Mouse (Mus musculus) T-cell, adult 2 months (primary cell): Measurements from ENCODE around the gene Rhobtb1.

Experiments used
- DNase-seq: peaks from one replicate; pipeline ENCODE4 v3.0.0; 2022; ENCODE audit warnings: low spot score

Rhobtb1 gene

DNA sequence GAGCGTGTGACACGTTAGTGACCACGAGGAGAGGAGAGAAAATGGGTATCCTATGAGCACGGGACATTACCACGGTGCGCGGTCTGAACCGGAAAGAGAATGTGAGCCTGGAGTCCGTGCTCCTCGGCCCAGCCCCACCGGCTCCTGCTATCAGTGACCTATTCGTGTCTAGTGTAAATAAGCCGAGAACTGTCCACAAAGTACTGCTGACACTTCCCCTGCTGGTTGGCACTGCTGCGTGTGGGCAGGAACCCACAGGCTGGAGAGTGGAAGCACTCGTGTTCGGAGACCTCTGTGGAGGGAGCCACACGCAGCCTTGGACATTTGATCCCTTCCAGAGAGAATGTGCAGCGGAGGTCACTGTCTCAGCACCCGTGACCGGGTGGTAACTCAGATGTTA, at the start of gene Rhobtb1:
Gene Rhobtb1, plus strand, starts transcription at position 390 of the 400 bp plus-strand sequence.
- DNase-seq = no peak

DNA sequence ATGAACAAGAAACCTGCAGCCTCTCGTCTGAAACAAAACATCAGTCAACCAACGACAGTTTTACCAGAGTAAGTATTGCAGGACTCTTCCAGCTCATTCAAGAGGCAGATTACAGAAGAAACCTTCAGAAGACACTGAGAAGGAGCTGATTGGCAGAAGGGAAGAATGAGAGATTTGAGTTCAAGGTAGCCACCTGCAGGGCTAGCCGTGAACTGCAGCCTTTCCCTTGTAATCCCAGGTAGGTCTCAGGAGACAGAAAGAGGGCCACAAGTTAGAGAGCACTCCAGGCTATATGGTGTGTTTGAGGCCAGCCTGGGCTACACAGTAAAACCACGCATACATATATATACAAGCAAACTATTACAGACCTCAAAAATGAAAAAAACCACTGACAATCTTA, 49.2 kb upstream of the Rhobtb1 start:
- no peak for DNase-seq

DNA sequence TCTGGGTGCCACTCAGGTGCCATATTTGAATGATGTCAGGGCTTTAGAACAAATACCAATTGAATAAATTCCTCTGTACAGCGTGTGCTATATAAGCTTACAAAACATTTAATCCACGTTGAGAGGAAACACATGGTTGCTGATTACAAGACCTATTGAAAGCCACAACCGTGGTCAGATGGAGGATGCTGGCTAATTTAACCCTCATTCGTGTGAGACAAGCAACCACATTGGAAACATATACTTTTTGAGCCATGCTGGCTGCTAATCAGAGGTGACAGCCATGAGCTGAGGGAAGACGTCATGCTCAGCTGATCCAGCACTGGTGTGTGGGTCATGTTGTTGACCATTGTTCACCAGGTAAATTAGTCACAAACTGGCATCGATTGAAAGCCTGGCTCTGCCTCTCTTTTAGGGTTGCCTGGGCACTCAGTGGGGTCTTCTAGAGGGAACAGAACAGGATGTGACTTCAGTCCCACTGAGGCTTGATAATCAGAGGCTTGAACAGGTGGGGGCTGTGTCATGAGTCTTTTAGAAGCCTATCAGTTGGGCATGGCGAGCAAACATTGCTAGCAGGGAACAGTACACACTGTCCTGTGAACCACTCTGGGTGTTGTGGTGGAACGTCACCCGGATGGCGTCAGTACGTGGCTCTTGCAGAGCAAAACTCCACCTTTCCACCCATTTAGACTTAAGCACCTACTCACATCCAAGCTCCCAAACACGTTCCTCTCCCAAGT, 46.9 kb upstream of the Rhobtb1 start:
- no peak for DNase-seq

DNA sequence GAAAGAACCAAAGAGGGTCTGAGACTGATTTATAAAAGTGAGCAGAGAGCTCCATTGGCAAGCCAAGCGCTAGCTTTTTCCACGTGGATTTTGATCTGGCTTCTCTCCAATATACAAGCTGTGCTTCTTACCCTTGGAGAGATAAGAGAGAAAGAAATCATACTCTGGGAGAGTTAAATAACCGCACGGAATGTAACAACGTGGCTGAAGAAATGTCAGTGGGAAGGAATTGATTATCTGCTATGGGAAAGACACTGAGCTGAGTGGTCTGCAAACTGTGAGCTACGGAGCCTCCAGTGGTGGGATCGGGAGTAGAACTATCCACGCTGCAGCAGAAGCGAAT, 46.4 kb upstream of the Rhobtb1 start:
- DNase-seq = no peak

DNA sequence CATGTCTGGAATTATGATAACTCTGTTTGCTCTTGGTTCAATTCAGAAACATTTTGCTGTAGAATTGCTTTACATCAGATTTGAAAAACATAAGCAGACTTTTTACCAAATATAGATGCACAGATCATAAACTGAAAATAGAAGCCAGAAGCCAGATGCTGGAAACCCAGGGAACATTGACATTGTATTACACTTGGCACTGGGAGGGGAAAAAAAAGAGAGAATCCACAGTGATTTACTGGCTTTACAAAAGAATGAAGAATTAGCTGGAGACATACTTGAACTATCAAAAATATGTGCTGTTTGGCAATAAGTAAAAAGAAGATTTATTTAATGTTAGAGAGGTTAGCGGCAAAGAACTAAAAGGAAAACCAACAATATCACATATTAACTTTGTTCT, 44.4 kb upstream of the Rhobtb1 start:
- no peak for DNase-seq

DNA sequence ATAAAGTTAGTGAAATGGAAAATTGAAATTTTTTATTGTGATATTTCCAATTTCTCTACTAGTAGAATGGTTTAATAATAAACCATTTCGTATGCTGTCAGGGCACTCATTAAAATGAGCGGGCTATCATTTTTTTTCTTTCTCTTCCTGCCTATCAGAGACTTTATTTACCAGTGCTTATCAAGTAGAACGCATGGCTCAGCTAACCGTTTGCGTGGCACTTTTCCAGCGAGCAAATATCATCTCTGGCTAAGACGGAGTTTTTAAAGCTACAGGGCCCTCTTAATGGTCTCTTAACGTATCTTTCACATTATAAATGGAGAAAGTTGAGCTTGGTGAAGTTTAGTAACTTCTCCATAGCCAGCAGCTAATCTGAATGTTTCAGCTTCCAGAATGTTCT, 44.0 kb upstream of the Rhobtb1 start:
- no peak for DNase-seq

DNA sequence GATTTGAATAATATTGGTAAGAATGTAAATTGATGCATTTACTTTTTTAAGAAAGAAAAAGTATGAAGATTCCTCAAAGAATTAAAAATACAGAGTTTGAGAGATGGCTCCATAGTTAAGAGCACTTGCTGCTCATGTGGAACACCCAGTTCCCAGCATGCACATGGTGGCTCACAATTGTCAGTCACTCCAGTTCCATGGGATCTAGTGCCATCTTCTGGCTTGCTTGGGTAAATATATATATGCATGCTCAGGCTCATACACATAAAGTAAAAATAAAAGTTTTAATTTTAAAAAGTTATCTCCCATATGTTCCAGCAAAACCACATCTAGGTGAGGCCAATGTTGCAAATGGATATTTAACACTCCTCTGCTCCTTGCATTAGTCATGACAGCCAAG, 36.9 kb upstream of the Rhobtb1 start:
- no peak for DNase-seq

DNA sequence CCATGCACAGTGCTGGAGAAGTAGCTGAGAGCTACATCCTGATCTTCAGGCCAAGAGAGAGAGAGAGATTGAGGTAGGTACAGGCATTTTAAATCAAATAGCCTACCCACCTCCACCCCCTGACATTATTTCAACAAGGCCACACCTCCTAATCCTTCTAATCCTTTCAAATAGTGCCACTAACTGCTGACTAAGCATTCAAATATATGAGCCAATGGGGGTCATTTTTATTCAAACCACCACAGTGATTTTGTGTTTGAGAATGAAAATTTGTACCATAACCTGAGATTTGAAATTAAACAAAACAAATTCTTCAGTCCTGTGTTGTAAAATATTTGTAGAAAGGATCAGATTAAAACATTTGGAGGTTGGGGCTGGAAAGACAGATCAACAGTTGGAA, 33.2 kb upstream of the Rhobtb1 start:
- no peak for DNase-seq

DNA sequence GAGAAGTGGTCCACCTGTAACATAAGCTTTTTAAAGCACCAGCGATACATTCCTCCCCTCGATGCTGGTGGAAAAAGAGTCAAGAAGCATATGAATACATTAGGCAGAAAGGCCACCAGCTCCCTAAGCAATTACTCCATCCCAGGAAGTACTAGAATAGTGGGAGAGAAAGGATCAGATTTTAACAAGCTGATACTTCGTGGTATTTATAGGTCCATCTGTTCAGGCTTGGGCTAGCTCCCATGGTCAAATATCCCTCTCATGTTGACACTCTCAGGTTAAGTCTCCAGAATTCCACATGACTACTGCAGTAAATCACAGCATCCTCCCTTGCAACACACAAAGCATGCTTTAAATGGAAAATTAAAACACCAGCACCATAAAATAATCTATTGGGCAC, 32.3 kb upstream of the Rhobtb1 start:
- DNase-seq = no peak

DNA sequence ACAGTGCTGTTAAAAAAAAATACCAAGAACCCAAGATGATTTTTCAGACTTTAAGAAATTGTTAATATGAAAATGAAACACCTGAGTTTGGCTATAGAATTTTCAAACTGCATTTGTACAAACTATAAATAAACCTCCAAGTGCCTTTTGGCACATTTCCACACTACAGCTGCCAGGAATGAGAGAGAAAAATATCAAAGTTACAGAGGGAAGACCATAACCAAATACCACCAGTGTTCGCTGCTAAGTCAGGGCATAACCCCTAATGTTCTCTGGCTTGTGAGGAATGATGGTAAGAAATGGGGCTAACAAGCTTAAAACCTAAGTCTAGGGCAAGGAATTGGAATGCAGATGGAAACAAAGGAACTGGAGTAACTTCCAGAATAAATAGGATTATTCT, 31.8 kb upstream of the Rhobtb1 start:
- DNase-seq = no peak

DNA sequence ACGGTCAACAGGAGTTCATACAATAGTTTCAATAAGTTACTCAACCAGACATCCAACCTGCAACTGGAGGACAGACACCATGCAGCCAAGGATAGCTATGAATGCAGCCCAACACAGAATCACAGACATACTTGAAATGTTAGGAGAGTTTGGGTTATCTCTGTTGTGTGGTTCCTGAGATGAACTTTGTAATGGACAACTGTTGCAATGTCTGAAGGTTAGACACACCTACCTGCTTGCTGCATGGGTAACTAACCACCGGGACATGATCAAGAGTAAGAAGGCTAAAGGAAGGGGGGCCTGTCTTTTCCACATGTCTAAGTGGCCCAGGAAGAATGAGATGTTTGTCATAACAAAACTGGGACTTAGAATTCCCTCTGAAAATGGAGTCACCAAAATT, 24.7 kb upstream of the Rhobtb1 start:
- DNase-seq = no peak

DNA sequence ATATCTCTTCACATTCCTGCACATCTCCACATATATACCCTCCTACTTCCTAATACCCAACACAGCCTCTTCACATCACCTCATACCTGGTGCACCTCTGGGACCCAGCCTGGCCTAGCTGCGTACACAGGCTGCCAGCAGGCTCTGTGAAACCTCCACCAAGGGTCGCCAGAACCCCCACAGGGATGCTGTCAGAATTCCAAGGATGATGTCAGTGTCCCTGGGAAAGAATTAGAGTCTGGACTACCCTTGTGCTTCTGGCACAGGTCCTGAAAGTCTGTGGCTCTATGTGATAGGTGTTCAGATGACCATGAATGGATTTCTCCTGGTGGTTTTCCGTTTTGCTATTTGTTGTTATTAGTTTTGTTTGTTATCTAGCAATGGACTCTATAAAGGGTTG, 22.7 kb upstream of the Rhobtb1 start:
- DNase-seq = no peak

DNA sequence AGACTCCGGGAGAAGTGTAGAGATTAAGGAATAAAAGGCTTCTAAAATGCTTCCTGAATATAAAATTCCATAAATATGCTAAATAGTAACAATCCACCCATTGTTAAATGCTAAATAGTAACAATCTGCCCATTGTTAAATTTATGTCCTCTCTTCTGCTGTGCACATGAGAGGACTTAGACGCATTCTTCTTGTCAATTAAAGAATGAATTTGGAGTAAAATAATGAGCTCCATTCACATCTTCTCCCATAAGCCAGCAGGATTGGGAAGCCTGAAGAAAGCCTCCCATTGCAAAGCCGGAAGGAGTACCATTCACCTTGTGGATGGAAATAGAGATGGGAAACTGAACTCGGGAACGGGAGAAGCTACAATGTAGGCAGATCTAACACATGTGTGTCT, 20.6 kb upstream of the Rhobtb1 start:
- no peak for DNase-seq

DNA sequence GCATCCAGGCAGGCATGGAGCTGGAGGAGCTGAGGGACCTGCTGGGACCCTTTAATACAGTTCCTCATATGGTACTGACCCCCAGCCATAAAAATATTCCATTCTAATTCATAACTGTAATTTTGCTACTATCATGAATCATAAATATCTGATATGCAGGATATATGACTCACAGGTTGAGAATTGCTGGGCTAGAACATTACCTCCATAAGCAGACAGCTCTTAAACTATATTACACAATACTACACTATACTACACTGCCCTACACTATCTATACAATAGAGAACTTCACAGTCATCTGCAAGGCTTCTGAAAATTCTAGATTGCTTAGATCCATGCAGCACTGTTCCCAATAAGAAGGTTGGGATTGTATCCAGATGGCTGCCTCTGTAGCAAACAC, 16.9 kb upstream of the Rhobtb1 start:
- no peak for DNase-seq

DNA sequence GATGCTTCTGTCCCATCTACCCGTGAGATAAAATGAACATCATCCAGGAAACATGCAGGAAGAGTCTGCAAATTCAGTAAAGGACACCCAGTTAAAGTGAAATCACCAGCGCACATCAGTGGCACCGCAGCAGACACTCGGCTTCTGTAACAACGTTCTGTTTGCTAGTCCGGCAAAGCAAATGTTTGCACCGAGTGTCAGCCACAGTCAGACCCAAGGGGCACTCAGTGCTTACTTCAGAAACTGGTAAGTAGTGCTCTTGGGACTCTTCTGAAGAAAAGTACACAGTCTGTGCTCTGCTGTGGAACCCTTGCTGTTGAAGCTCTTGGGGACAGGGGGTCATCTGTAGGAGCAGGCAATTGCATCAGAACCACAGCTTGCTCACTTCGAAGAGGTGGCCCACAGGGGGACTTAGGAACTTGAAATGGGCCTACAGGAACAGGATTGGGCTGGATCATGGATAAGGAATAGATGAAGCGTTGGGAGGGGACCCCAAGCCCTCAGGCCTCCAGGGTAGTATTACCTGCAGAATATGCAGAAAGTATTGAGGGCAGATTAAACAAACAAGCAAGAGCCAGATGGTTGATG, 14.9 kb upstream of the Rhobtb1 start:
- no peak for DNase-seq

DNA sequence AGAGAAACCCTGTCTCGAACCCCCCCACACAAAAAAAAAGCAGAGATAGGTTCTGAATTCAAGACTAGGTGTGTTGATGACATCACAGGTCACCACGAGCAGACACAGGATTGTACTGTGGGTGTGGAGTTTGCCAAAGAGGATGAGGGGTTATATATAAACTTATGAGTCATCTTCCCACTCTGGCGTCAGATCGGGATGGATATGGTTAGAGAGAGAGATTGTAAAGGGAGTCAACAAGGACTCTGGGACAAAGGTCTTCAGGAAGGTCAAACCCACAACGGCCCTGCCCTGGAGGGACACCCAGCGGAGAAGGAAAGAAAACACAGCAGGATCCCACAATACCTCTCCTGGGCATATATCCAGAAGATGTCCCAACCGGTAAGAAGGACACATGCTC, 2.0 kb upstream of the Rhobtb1 start:
- DNase-seq = no peak

DNA sequence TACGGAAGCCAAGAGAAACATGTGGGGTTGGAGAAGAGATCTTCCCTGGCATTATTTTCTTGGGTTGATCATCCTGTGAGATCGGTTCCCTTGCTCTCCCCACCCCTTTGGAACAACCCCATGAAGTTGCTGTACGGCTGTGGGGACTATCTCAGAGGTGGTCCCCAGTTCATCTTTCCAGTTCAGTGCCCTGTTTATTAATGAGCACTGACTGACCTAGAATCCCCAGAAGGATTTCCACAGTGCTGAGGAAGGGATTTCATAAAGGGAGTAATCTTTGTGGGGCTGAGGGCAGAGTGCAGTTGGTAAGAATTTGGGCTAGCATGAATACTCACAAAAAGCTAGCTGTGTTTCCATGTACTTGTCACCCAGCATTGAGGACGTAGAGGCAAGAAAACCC, 1.7 kb downstream of the Rhobtb1 start:
- DNase-seq = no peak

DNA sequence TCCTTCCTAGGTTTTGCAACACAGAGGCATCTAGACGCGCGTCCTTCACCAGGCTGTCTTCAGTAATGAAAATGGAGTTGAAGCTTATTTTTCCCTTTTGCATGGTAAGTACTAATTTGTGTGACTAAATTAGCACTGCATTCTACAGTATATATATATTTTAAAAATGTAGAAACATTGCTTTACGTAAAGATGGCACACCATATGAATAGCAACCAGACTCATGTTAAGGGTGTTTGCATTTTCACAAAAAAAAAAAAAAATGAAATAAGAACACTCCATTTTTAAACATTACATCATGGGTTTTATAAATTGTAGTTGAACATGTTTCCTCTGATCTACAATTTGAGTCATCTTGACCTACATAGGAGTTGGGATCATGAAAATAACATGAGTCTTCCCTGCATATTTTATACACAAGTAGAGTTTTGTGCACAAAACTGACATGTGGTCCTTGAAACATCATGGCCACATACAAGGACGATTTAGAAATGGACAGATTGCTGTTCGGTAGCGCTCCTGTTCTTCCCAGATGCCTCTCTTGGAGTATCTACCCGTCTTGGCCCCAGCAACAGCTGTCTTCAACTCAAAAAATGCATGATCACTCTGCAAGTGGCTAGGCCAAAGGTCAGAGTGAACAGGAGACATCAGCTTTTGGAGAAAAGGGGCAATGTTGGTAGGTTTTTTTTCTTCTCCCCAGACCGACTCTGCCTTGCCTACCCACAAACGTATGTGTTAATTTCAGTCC, 4.4 kb downstream of the Rhobtb1 start:
- no peak for DNase-seq

DNA sequence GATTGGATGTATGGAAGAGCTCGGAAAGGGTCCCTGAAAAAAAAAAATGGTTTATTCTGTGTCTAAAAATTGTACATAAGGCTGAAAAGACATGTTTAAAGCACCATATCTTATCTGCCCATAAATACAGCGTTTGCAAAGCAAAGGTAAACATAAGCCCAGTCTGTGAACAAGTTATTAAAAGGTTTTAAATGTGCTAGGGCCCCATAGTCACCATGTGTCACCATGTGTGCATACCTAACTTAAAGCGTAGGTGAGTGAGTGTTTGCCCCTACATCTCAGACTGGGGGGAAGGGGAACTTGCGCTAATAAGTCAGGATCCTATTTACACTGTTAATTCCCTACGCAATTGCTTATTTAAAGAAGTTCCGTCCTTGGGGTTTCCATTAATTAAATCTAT, 5.2 kb downstream of the Rhobtb1 start:
- DNase-seq = no peak

DNA sequence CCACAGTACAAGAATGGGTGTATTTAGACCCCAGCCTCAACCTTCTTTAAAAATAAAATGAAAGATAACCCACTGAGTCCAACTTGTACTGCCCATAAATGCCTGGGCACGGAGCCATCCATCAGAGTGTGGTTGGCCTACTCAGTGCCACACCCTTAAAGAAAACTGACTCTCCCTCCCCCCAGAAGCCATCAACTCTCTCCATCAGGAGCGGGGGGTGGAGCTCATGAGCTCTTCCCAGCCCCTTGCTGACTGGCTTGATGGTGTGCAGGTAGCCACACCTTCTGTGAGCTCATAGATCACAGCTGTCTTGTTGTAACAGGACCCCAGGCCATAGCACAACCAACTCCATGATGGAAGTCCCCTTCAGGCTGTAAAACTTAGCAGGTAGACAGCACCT, 6.2 kb downstream of the Rhobtb1 start:
- no peak for DNase-seq

DNA sequence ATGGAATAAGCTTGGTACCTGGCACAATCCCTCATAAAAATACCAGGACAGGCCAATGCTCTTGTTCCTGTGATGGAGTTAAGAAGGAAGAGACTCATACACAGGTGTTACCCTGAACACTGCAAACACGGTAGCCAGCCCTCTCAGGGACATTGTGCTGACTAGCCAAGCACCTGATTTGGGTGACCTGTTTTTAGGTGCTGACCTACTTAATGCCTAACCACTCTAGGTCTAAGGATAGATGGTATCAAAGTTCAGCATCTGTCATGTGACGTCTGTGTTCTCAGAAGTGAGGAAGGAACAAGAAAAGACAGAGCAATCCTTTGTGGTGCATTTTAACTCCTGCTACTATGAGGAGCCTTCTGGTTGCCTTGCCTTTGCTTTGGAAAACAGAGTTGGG, 9.6 kb downstream of the Rhobtb1 start:
- DNase-seq = no peak

DNA sequence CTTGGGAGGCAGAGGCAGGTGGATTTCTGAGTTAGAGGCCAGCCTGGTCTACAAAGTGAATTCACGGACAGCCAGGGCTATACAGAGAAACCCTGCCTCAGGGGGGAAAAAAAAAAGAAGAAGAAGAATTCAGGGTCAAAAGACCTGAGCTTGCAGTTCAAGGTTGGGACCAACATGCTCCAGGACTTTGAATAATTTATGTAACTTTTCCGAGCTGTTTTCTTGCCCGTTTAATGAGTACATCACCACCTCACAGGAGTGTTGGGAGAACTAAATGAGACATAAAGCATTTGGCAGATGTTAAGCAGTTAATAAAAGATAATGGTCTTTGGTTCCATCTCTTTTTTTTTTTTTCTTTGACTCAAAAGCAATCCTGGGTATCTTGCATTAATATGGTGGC, 10.3 kb downstream of the Rhobtb1 start:
- no peak for DNase-seq

DNA sequence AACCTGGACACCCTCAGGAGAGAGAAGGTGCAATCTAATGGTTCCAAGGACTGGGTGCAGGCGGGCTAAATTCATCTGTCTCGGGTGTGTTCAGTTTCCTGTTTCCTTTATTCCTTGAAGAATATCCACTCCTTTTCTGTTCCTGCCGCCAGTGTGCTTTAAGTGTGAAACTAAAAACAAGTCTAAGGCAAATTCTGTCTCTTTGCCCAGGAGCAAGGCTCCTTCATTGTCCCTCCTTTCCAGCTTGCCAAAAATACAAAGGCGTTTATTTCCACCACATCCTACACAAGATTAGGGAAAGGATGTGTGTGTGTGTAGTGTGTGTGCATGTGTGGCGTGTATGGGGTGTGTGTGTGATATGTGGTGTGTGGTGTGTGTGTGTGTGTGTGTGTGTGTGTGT, 11.3 kb downstream of the Rhobtb1 start:
- no peak for DNase-seq

DNA sequence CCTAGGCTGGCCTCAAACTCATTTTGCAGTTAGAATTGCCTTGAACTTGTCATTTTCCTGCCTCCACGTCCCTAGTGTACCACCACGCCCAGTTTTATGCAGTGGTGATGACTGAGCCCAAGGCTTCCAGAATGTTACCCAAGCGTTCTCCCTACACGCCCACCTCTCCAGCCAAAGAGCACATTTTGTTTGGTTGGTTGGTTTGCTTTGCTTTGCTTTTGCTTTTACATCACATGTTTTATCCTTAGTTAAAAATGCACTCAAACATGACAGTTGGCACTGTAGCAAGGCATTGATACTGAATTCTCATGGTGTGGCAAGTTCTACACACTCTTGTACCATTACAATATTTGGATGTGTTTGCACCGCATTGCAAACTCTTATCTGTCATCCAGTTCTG, 12.0 kb downstream of the Rhobtb1 start:
- DNase-seq = no peak
